ENCODE assay signal across 8 mouse cellular contexts in genomic region chr13:78198391-78198870, GRCm38 (mm10). TPM values are rescaled to one million over a fixed set of nuclear protein-coding genes. Genes with fewer than 3 reads are reported as not detected.
DNase-seq lines count a peak whose midpoint lies in the region; ATAC-seq and TF ChIP-seq lines count a peak whose summit lies in the region.

No protein-coding gene starts in this region.

- peak overlapping the region; percentile 24; the same call in 1 of the 2 replicates for H3K9ac ChIP-seq in liver, embryonic 16.5 days (ENCODE audit: low read depth, low read length)
- peak overlapping the region; percentile 87 for H3K9ac ChIP-seq in stomach, postnatal 0 days (ENCODE audit: low read length)

- peaks cover 26% of the 10 kb centered on the region; the same call in 1 of the 2 replicates for H3K27me3 ChIP-seq in thymus, adult 2 months (ENCODE audit: control insufficient read depth, insufficient read depth, low read length)
- H3K27me3 ChIP-seq in hindbrain, embryonic 10.5 days (ENCODE audit: insufficient read depth, poor library complexity, severe bottlenecking), result peaks cover 19% of the 10 kb centered on the region
- H3K27me3 ChIP-seq in liver, embryonic 16.5 days (ENCODE audit: control insufficient read depth, insufficient read depth, low read depth, low read length), result peaks cover 89% of the 10 kb centered on the region
- H3K27me3 ChIP-seq in stomach, postnatal 0 days (ENCODE audit: control insufficient read depth, insufficient read depth, low read length), result no peaks in the 10 kb centered on the region; the same call in none of the 2 replicates

- no peaks in the 10 kb centered on the region for H3K4me1 ChIP-seq in thymus, adult 2 months (replicated peaks; ENCODE audit: control insufficient read depth, insufficient read depth, low read length)
- H3K4me1 ChIP-seq in hindbrain, embryonic 10.5 days (replicated peaks), result peaks cover 9% of the 10 kb centered on the region; the same call in 1 of the 2 replicates
- no peaks in the 10 kb centered on the region; the same call in 1 of the 2 replicates for H3K4me1 ChIP-seq in liver, embryonic 16.5 days (ENCODE audit: control insufficient read depth, low read depth, low read length)
- no peaks in the 10 kb centered on the region for H3K4me1 ChIP-seq in stomach, postnatal 0 days (replicated peaks; ENCODE audit: control insufficient read depth, insufficient read depth)

- TF ChIP-seq CTCF in thymus, adult 2 months (IDR thresholded peaks at IDR 0.05; ENCODE audit: borderline replicate concordance, control insufficient read depth, extremely low read depth, insufficient read depth, low read length, poor library complexity), result no peak
- TF ChIP-seq CTCF in stomach, postnatal 0 days (IDR thresholded peaks at IDR 0.05; ENCODE audit: low read depth), result no peak

- H3K9me3 ChIP-seq in hindbrain, embryonic 10.5 days, result no peaks in the 10 kb centered on the region
- H3K9me3 ChIP-seq in liver, embryonic 16.5 days (replicated peaks; ENCODE audit: control insufficient read depth, low read length), result no peaks in the 10 kb centered on the region
- no peaks in the 10 kb centered on the region for H3K9me3 ChIP-seq in stomach, postnatal 0 days (ENCODE audit: control insufficient read depth, low read length)

- DNase-seq in adrenal gland, postnatal 14 days, result peak; percentile 68
- DNase-seq in adrenal gland, postnatal 4 days (ENCODE audit: low spot score in 2 of 2), result no peak
- DNase-seq in thymus, adult 2 months, result no peak
- no peak for DNase-seq in thymus, adult 18-20 months
- DNase-seq in hindbrain, embryonic 10.5 days (ENCODE audit: low spot score), result peak; percentile 74
- no peak for DNase-seq in stomach, postnatal 0 days (ENCODE audit: low spot score)
- no peak for DNase-seq in spleen, postnatal 14 days (ENCODE audit: low spot score in 2 of 2)

- no peak overlapping the region for H3K27ac ChIP-seq in thymus, adult 2 months (ENCODE audit: control insufficient read depth, insufficient read depth, low read length)
- peak overlapping the region; percentile 100 for H3K27ac ChIP-seq in hindbrain, embryonic 10.5 days
- no peak overlapping the region for H3K27ac ChIP-seq in liver, embryonic 16.5 days (ENCODE audit: low read length)
- H3K27ac ChIP-seq in stomach, postnatal 0 days (replicated peaks), result peak overlapping the region; percentile 96

- 0 out of 2 replicates have a peak, but pooled peaks have one; percentile 10 for ATAC-seq in liver, embryonic 16.5 days (ENCODE audit: low read depth)
- 0 out of 2 replicates have a peak, but pooled peaks have one; percentile 9 for ATAC-seq in stomach, postnatal 0 days (ENCODE audit: low FRiP score, low TSS enrichment)

- TF ChIP-seq EP300 in stomach, postnatal 0 days (optimal IDR thresholded peaks at IDR 0.05), result no peak

- no peak for TF ChIP-seq POLR2A in thymus, adult 2 months (IDR thresholded peaks at IDR 0.05; ENCODE audit: control insufficient read depth, extremely low read depth, insufficient read depth, low read length, poor library complexity)

- 1% methylated on average over 41 of the region's 63 CpGs for WGBS in thymus, adult 2 months
- WGBS in hindbrain, embryonic 10.5 days, result under 1% methylated on average over 52 of the region's 63 CpGs
- WGBS in liver, embryonic 16.5 days (ENCODE audit: insufficient replicate concordance), result under 1% methylated on average over 47 of the region's 63 CpGs
- 0% methylated on average over 17 of the region's 63 CpGs for WGBS in stomach, postnatal 0 days

- peak overlapping the region; percentile 66 for H3K4me2 ChIP-seq in liver, embryonic 16.5 days (ENCODE audit: low read depth, low read length)
- H3K4me2 ChIP-seq in stomach, postnatal 0 days (replicated peaks; ENCODE audit: low read depth), result peak overlapping the region; percentile 80

- 0 out of 2 replicates have a peak overlapping the region, but pooled peaks have one; percentile 5 for H3K4me3 ChIP-seq in thymus, adult 2 months (ENCODE audit: control insufficient read depth, insufficient read depth, low read length)
- H3K4me3 ChIP-seq in hindbrain, embryonic 10.5 days, result peak overlapping the region; percentile 97
- peak overlapping the region; percentile 47 for H3K4me3 ChIP-seq in liver, embryonic 16.5 days (ENCODE audit: low read depth, low read length)
- peak overlapping the region; percentile 76 for H3K4me3 ChIP-seq in stomach, postnatal 0 days (ENCODE audit: low read depth, low read length)

- H3K36me3 ChIP-seq in thymus, adult 2 months (ENCODE audit: control insufficient read depth, insufficient read depth, low read length), result no peaks in the 10 kb centered on the region
- peaks cover 33% of the 10 kb centered on the region for H3K36me3 ChIP-seq in hindbrain, embryonic 10.5 days
- H3K36me3 ChIP-seq in liver, embryonic 16.5 days (ENCODE audit: control insufficient read depth, insufficient read depth), result no peaks in the 10 kb centered on the region
- no peaks in the 10 kb centered on the region for H3K36me3 ChIP-seq in stomach, postnatal 0 days (ENCODE audit: control insufficient read depth, insufficient read depth, low read length)

RNA-seq across cellular contexts. Expression of gene Nr2f1, which starts 1.1 kb away (rescaled TPM):
- total RNA-seq in adrenal gland, postnatal 14 days (2021), result 19.6 and 22.0 TPM in 2 replicates
- total RNA-seq in adrenal gland, postnatal 4 days (2021), result 10 to 100 TPM; 29.4 to 29.5 TPM
- polyA plus RNA-seq in thymus, adult 2 months (2012; rRNA removed), result 9.2 and 11.6 TPM in 2 replicates
- polyA plus RNA-seq in hindbrain, embryonic 10.5 days (2016; fragmentation: Nextera tagmentation; extraction: Ambion mirVana), result 69.0 and 74.0 TPM in 2 replicates
- 0.15 and 0.17 TPM in 2 replicates for polyA plus RNA-seq in liver, embryonic 16.5 days (2015; fragmentation: Nextera tagmentation; extraction: Ambion mirVana)
- polyA plus RNA-seq in stomach, postnatal 0 days (2015; fragmentation: Nextera tagmentation; extraction: Ambion mirVana), result 5.8 and 6.3 TPM in 2 replicates

Comparison
In these comparisons a context has a peak if more than half of its experiments do, and no peak if none do; other contexts are left out.
1. DNase-seq: peak in adrenal gland, postnatal 14 days (single experiment) and hindbrain, embryonic 10.5 days (single experiment); none in adrenal gland, postnatal 4 days (0 of 2), thymus, adult 2 months (single experiment), thymus, adult 18-20 months (0 of 2), stomach, postnatal 0 days (single experiment) and spleen, postnatal 14 days (0 of 2).
2. H3K27ac ChIP-seq: peak in hindbrain, embryonic 10.5 days (single experiment) and stomach, postnatal 0 days (single experiment); none in thymus, adult 2 months (single experiment) and liver, embryonic 16.5 days (single experiment).
3. H3K4me3 ChIP-seq: peak in every context shown above with its lines; median percentile 97 in hindbrain, embryonic 10.5 days; 76 in stomach, postnatal 0 days; 47 in liver, embryonic 16.5 days; 5 in thymus, adult 2 months.